Mouse (Mus musculus) forebrain, embryonic 16.5 days (tissue): Measurements from ENCODE around the gene Slc30a7. TPM values are rescaled to one million over a fixed set of nuclear protein-coding genes. Genes with fewer than 3 reads are reported as not detected.
"Not testable (repeated sequence)": the region's sequence is repeated elsewhere in the genome, so short reads cannot be mapped to it uniquely, and the experiment has no call there.

Experiments used
- ATAC-seq: fragments of 200-750 bp; cut with Nextera tagmentation; 2 replicates; pipeline ENCODE4 v1.8.0; 2017; ENCODE audit warnings: mild to moderate bottlenecking, moderate library complexity
- H3K27ac ChIP-seq: fragments of 300-500 bp; sonication (generic); 2 replicates; pipeline ENCODE4 v1.5.1; 2014; ENCODE audit warnings: low read length, control low read depth
- H3K27me3 ChIP-seq: fragments of 300-500 bp; sonication (generic); replicated peaks from 2 replicates; pipeline ENCODE4 v1.6.1; 2014; ENCODE audit warnings: low read length; ENCODE audit not compliant: control insufficient read depth, insufficient read depth
- H3K36me3 ChIP-seq: fragments of 300-500 bp; sonication (generic); 2 replicates; pipeline ENCODE4 v1.6.1; 2014; ENCODE audit not compliant: control insufficient read depth, insufficient read depth
- H3K4me1 ChIP-seq: fragments of 300-500 bp; sonication (generic); replicated peaks from 2 replicates; pipeline ENCODE4 v1.6.1; 2014; ENCODE audit warnings: low read length; ENCODE audit not compliant: control insufficient read depth, insufficient read depth
- H3K4me2 ChIP-seq: fragments of 300-500 bp; sonication (generic); 2 replicates; pipeline ENCODE4 v1.6.1; 2014; ENCODE audit warnings: mild to moderate bottlenecking, low read length, control low read depth
- H3K4me3 ChIP-seq: fragments of 300-500 bp; sonication (generic); replicated peaks from 2 replicates; pipeline ENCODE4 v1.5.1; 2014; ENCODE audit warnings: mild to moderate bottlenecking, low read length, control low read depth
- H3K9ac ChIP-seq: fragments of 300-500 bp; sonication (generic); replicated peaks from 2 replicates; pipeline ENCODE4 v1.6.1; 2014; ENCODE audit warnings: low read depth, low read length, control low read depth
- H3K9me3 ChIP-seq: fragments of 300-500 bp; sonication (generic); 2 replicates; pipeline ENCODE4 v1.6.1; 2016; ENCODE audit warnings: low read length; ENCODE audit not compliant: control insufficient read depth
- WGBS: fragments of 180-500 bp; shearing (Covaris S2); extraction: QIAGEN DNeasy Blood & Tissue Kit; methylation state at CpG from one replicate; pipeline ENCODE4 v1.1.7; 2014; 5-methylcytosine and 5-hydroxymethylcytosine counted together
- polyA plus RNA-seq: library from polyadenylated mRNA; unstranded; fragments of >200 nt; fragmentation: Nextera tagmentation; extraction: Ambion mirVana; gene quantifications from 2 replicates; pipeline ENCODE4 v1.2.1, GENCODE M21; 2015

Slc30a7 gene
- polyA plus RNA-seq, 1 experiment from 2014 or later = 19.0 TPM

DNA sequence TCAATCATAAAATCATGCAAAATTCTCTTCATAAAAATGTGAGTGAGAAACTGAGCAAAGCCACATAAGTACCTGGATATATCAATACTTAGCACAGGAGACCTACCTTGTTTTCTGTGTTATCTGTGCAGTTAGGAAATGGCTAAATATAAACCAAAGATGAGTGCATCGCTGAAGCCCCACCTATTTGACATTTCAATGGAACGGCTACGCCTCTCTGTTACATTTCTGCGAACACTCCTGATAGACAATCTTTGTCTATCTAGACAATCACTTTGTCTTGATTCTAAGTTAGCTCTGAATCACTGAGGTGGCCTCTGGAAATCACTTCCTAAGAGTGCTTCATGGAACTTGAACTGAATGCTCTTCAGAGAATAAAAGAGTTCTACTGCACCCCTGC lies 66.7 kb downstream of the Slc30a7 start:
- WGBS = 93% methylated on average over 4 of the region's 4 CpGs
- H3K4me3 ChIP-seq = no peak overlapping the region

DNA sequence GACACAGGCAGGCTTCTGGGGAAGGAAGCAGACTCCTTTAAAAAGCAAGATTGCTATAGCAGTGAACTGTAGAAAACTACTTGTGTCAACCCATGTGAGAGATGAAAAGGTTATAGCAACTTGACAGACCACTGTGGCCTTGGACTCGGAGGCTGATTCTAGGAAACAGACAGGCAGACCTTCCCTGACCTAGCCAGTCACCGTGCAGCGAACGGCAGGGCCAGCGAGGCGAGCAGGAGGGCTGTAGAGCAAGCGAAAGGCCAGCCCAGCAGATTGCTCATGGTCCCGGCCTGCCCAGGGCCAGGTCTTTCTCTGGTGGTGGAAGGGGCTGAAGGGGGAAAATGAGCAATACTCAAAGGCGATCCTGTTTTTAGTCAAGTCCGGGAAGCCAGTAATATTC lies 69.4 kb downstream of the Slc30a7 start:
- no peaks in the 10 kb centered on the region for H3K27me3 ChIP-seq
- no peak overlapping the region for H3K9ac ChIP-seq
- H3K36me3 ChIP-seq = peaks cover 5% of the 10 kb centered on the region
- no peaks in the 10 kb centered on the region for H3K4me1 ChIP-seq
- H3K4me3 ChIP-seq = no peak overlapping the region
- H3K27ac ChIP-seq = no peak overlapping the region
- H3K9me3 ChIP-seq = no peaks in the 10 kb centered on the region
- H3K4me2 ChIP-seq = no peak overlapping the region
- no peak for ATAC-seq
- 87% methylated on average over 10 of the region's 10 CpGs for whole genome bisulfite sequencing

More for the DNA sequence above, 66.7 kb downstream of the Slc30a7 start:
- no peaks in the 10 kb centered on the region for H3K27me3 ChIP-seq
- no peaks in the 10 kb centered on the region for H3K4me1 ChIP-seq
- H3K9ac ChIP-seq = no peak overlapping the region
- no peak for ATAC-seq
- no peaks in the 10 kb centered on the region for H3K9me3 ChIP-seq
- H3K36me3 ChIP-seq = peaks cover 8% of the 10 kb centered on the region
- H3K27ac ChIP-seq = no peak overlapping the region
- no peak overlapping the region for H3K4me2 ChIP-seq

DNA sequence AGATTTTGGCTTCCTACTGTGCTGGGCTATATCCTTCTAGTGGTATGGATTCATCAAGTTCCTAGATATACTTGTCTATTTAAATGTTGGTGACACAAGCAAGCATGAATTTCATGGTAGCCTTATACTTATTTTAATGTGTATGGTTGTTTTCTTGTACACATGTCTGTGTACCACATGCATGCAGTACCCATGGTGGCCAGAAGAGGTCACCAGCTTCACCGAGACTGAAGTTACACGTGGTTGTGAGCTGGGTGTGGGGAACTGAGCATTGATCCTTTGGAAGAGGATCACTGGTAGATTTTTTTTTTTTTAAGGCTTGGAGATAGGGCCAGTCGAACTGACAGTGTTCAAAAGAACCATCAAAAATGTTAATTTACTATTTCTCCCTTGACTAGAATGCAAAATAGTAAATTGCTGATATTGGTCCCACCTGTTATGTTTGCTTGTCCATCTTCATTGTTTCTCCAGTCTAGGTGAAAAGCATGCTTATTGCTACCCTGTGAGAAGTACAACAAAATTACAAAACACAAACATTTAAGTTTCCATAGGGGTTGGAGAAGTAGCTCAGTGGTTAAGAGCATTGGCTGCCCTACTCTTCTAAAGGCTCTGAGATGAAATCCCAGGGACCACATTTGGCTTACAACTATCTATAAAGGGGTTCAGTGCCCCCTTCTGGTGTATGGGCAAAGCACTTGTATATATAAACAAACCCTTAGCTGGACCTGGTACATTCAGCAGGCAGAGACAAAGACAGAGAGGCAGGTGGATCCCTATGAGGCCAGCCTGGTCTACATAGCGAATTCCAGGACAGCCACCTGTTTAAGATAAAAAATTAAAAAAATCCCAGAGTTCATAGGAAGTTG lies 70.2 kb downstream of the Slc30a7 start:
- H3K9me3 ChIP-seq = no peaks in the 10 kb centered on the region
- no peak overlapping the region for H3K4me2 ChIP-seq
- WGBS = 57% methylated on average over 4 of the region's 4 CpGs
- no peak overlapping the region for H3K4me3 ChIP-seq
- H3K27ac ChIP-seq = no peak overlapping the region
- H3K27me3 ChIP-seq = no peaks in the 10 kb centered on the region
- H3K4me1 ChIP-seq = no peaks in the 10 kb centered on the region
- ATAC-seq = no peak
- no peak overlapping the region for H3K9ac ChIP-seq
- peaks cover 5% of the 10 kb centered on the region for H3K36me3 ChIP-seq

DNA sequence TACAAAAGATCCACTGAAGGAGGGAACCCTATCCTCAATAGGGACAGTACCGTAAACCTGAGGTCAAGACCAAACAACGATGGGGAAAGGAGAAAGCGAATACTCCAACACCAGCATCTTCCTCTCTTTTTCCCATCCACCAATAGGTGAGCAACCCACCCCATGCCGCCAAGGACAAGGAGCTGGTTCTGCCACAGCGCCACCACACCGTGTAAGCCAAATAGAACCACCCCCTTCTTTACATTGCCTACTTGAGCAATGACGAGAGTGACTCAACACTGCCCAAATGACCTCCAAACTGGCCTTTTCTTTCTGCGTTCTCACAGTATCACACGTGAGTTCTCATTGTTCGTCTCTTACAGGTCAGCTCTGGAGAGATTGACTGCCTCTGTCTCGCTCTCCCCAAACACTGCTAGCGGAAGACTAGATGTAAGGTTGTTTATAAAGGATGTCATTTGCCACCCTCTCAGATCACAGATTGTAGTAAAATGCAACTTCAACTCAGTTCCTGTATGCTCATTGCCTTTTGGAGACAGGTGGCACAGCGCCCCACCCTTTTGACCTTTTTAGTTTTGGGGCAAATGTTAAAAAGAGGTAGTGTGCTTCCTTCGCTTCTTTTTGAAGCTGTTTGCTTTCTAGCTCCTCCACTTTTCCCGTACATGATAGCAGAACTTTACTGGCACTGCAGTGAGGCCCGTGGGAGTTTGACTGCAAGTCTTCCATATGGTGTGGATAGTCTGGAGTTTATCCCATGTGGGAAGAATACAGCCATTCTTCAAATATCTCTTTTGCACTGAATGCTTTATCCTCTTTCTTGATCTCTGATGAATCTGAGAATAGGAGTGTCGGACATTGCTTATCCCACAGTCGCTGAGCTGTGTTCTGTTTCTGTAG lies 73.7 kb downstream of the Slc30a7 start:
- 94% methylated on average over 18 of the region's 18 CpGs for WGBS
- Histone ChIP-seq H3K36me3 (no peaks in the 10 kb centered on the region), H3K27me3 (no peaks in the 10 kb centered on the region), H3K4me2 (no peak overlapping the region), H3K27ac (no peak overlapping the region), H3K4me3 (no peak overlapping the region), H3K9ac (no peak overlapping the region), H3K4me1 (no peaks in the 10 kb centered on the region), H3K9me3 (no peaks in the 10 kb centered on the region)
- ATAC-seq = no peak

DNA sequence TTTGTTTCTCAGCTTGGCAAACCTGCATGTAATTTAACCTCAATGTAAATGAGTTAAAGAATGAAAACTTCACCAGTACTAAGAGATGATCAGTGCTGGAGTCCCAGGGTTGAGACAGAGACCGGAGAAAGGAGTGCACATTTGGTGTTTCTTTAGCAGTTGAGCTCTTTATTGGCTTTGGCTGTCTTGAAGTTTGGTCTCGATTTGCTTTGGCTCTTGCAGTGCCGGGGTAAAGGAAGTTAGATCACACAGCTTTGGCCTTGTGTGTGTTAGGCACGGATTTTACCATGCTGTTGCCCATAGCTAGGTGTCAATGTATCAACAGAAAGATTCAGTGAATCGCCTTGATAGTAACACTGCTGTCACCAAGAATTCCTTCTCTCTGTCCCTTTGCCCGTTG lies 75.5 kb downstream of the Slc30a7 start:
- no peak for ATAC-seq
- no peaks in the 10 kb centered on the region for H3K36me3 ChIP-seq
- no peaks in the 10 kb centered on the region for H3K27me3 ChIP-seq
- no peak overlapping the region for H3K9ac ChIP-seq
- H3K4me1 ChIP-seq = no peaks in the 10 kb centered on the region
- 91% methylated on average over 6 of the region's 6 CpGs for WGBS
- H3K9me3 ChIP-seq = no peaks in the 10 kb centered on the region
- H3K27ac ChIP-seq = no peak overlapping the region
- no peak overlapping the region for H3K4me2 ChIP-seq
- H3K4me3 ChIP-seq = no peak overlapping the region

DNA sequence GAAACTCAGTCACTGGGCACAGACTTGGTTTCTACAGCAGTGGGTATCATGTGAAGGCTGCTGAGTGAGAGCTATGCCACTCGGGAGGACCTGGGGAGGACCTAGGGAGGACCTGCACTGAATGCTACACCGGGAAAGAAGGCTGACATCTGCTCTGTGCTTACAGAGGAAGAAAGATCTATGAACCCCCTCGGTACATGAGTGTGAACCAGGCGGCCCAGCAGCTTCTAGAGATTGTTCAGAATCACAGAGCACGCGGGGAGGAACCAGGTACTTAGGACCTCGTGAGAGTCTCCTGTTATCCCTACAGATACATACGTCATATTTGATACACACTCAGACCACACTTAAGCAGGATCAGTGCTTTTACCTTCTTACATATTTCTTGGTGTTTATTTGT lies 80.7 kb downstream of the Slc30a7 start:
- Histone ChIP-seq H3K4me1 (no peaks in the 10 kb centered on the region), H3K27me3 (no peaks in the 10 kb centered on the region), H3K27ac (no peak overlapping the region), H3K4me2 (no peak overlapping the region), H3K36me3 (no peaks in the 10 kb centered on the region), H3K9me3 (no peaks in the 10 kb centered on the region), H3K4me3 (no peak overlapping the region), H3K9ac (no peak overlapping the region)
- no peak for ATAC-seq
- WGBS = 92% methylated on average over 8 of the region's 8 CpGs

DNA sequence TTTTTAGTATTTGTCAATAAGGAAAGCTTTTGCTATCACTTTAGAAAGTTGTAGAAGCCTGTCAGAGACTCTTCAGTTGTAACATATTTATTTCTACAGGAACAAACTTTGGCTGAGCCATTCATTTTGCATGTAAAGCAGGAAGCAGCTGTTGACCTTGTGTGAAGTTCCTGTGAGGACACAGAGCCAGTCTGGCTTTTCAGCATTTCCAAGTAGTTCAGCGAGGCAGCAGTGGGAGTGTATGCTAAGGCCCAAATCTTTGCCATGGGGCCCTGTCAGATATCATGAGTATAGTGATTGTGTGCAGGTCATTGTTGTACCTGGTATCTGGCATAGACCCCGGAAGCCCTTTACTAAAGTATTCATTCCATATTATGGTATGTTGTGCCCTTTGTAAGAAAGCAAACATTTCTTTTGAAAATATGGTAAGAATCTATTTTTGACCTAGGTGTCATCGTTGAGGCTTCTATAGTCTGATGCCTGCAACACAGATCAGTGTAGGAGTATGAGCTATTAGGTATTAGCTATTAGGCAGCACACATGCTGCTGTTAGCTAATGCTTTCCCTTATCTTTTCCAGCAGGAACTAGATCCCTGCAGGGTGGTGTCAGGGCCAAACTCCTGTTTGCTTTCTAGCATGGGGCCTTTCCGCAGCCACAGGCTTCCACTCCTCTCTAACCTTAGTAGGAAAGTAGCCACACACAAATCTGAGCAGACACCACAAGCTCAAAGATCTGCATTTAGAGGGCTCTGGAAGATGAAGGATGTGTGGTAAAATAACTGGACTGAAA lies 82.6 kb downstream of the Slc30a7 start:
- H3K4me3 ChIP-seq = no peak overlapping the region
- no peak for ATAC-seq
- no peaks in the 10 kb centered on the region for H3K27me3 ChIP-seq
- H3K36me3 ChIP-seq = no peaks in the 10 kb centered on the region
- WGBS = 91% methylated on average over 4 of the region's 4 CpGs
- H3K9me3 ChIP-seq = no peaks in the 10 kb centered on the region
- no peak overlapping the region for H3K27ac ChIP-seq
- H3K4me1 ChIP-seq = no peaks in the 10 kb centered on the region
- no peak overlapping the region for H3K9ac ChIP-seq
- no peak overlapping the region for H3K4me2 ChIP-seq

DNA sequence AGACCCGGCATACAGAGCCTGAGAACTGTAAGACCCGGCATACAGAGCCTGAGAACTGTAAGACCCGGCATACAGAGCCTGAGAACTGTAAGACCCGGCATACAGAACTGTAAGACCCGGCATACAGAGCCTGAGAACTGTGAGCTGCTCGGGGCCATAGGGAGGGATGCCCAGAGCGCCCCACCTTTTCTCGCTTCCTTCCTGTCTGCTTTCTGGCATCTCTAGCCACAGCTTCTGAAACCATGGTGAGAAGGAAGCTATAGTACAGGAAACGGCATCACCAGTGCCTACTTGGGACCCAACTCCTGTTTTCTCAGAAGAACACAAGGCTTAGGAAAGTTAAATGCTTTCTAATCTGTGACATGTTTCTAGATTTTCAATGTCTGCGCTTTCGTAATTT lies 99.8 kb downstream of the Slc30a7 start:
- H3K27me3 ChIP-seq, H3K9me3 ChIP-seq, ATAC-seq, H3K9ac ChIP-seq, H3K4me2 ChIP-seq, H3K4me3 ChIP-seq, H3K27ac ChIP-seq, H3K36me3 ChIP-seq, H3K4me1 ChIP-seq: not testable (repeated sequence)
- 97% methylated on average over 10 of the region's 11 CpGs for WGBS

DNA sequence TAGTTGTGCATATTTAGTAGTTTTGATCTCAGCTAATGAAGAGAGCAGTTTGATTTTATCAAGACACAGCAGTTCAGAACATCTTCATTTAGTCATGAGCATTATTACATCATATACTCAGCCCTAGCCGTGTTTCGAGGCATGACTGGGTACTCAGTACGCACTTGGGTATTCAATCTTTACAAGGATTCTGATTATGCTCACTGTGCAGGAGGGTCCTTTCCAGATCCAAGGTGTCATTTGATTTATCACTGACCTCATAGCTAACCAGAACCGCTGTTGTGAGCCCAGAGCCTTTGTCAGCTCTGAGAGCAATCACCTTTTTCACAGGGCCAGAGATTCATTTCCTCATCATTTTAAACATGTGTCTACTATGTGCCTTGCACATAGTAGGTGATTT lies 101.6 kb downstream of the Slc30a7 start:
- H3K4me1 ChIP-seq = no peaks in the 10 kb centered on the region
- no peak for ATAC-seq
- 92% methylated on average over 4 of the region's 4 CpGs for WGBS
- no peak overlapping the region for H3K9ac ChIP-seq
- H3K27me3 ChIP-seq = no peaks in the 10 kb centered on the region
- H3K27ac ChIP-seq = no peak overlapping the region
- no peaks in the 10 kb centered on the region for H3K9me3 ChIP-seq
- H3K4me3 ChIP-seq = no peak overlapping the region
- peaks cover 2% of the 10 kb centered on the region; the same call in 1 of the 2 replicates for H3K36me3 ChIP-seq
- no peak overlapping the region for H3K4me2 ChIP-seq
